Mouse (Mus musculus): Measurements from ENCODE around the gene Sft2d2. TPM values are rescaled to one million over a fixed set of nuclear protein-coding genes. Genes with fewer than 3 reads are reported as not detected.

Sft2d2 gene
- polyA plus RNA-seq, 1 experiment from 2014 or later, result 12.1 TPM

GRCm38 (mm10) chr1:165188806-165189580 is 5.2 kb downstream of the Sft2d2 start:
- DNase-seq (ENCODE audit: low spot score), result no peak
- Histone ChIP-seq H3K27me3 (replicated peaks; ENCODE audit: low read depth, poor library complexity, severe bottlenecking) (peaks cover 3% of the 10 kb centered on the region; the same call in 1 of the 2 replicates), H3K9me3 (no peaks in the 10 kb centered on the region), H3K4me1 (peaks cover 25% of the 10 kb centered on the region), H3K27ac (replicated peaks) (no peak overlapping the region), H3K4me3 (no peak overlapping the region), H3K36me3 (replicated peaks) (peaks cover 5% of the 10 kb centered on the region)
- 68% methylated on average over 10 of the region's 10 CpGs for WGBS

- peak; percentile 6 for DNase-seq (ENCODE audit: low spot score)
- Histone ChIP-seq H3K27ac (replicated peaks) (no peak overlapping the region), H3K9me3 (no peaks in the 10 kb centered on the region), H3K27me3 (replicated peaks; ENCODE audit: low read depth, poor library complexity, severe bottlenecking) (no peaks in the 10 kb centered on the region), H3K36me3 (replicated peaks) (peaks cover 14% of the 10 kb centered on the region), H3K4me3 (no peak overlapping the region), H3K4me1 (peaks cover 15% of the 10 kb centered on the region; the same call in 1 of the 2 replicates)
- 58% methylated on average over 5 of the region's 5 CpGs for WGBS
These were observed 6.9 kb downstream of the Sft2d2 start for GRCm38 (mm10) chr1:165187357-165187756.

- H3K4me1 ChIP-seq, result peaks cover 15% of the 10 kb centered on the region; the same call in 1 of the 2 replicates
- H3K36me3 ChIP-seq (replicated peaks), result peaks cover 22% of the 10 kb centered on the region
- no peaks in the 10 kb centered on the region for H3K9me3 ChIP-seq
- no peaks in the 10 kb centered on the region for H3K27me3 ChIP-seq (replicated peaks; ENCODE audit: low read depth, poor library complexity, severe bottlenecking)
- peak; percentile 7 for DNase-seq (ENCODE audit: low spot score)
- H3K4me3 ChIP-seq, result no peak overlapping the region
- 79% methylated on average over 12 of the region's 12 CpGs for WGBS
- H3K27ac ChIP-seq (replicated peaks), result no peak overlapping the region
These were observed 7.7 kb downstream of the Sft2d2 start for GRCm38 (mm10) chr1:165186491-165186890.

GRCm38 (mm10) chr1:165185116-165185515 is 9.1 kb downstream of the Sft2d2 start:
- H3K27me3 ChIP-seq (replicated peaks; ENCODE audit: low read depth, poor library complexity, severe bottlenecking), result no peaks in the 10 kb centered on the region
- 73% methylated on average over 7 of the region's 7 CpGs for WGBS
- no peak overlapping the region for H3K27ac ChIP-seq (replicated peaks)
- no peak overlapping the region for H3K4me3 ChIP-seq
- peaks cover 15% of the 10 kb centered on the region; the same call in 1 of the 2 replicates for H3K4me1 ChIP-seq
- no peaks in the 10 kb centered on the region for H3K9me3 ChIP-seq
- H3K36me3 ChIP-seq (replicated peaks), result peaks cover 26% of the 10 kb centered on the region
- DNase-seq (ENCODE audit: low spot score), result peak; percentile 6

GRCm38 (mm10) chr1:165184178-165184577 is 10.1 kb downstream of the Sft2d2 start:
- H3K4me1 ChIP-seq, result peaks cover 13% of the 10 kb centered on the region; the same call in 1 of the 2 replicates
- 77% methylated on average over 3 of the region's 3 CpGs for WGBS
- H3K36me3 ChIP-seq (replicated peaks), result peaks cover 26% of the 10 kb centered on the region
- H3K27me3 ChIP-seq (replicated peaks; ENCODE audit: low read depth, poor library complexity, severe bottlenecking), result no peaks in the 10 kb centered on the region
- DNase-seq (ENCODE audit: low spot score), result no peak
- no peak overlapping the region for H3K27ac ChIP-seq (replicated peaks)
- no peaks in the 10 kb centered on the region for H3K9me3 ChIP-seq
- H3K4me3 ChIP-seq, result no peak overlapping the region

- Histone ChIP-seq H3K4me3 (no peak overlapping the region), H3K27me3 (replicated peaks; ENCODE audit: low read depth, poor library complexity, severe bottlenecking) (no peaks in the 10 kb centered on the region), H3K9me3 (no peaks in the 10 kb centered on the region), H3K36me3 (replicated peaks) (peaks cover 33% of the 10 kb centered on the region), H3K27ac (replicated peaks) (no peak overlapping the region), H3K4me1 (peaks cover 14% of the 10 kb centered on the region; the same call in 1 of the 2 replicates)
- 77% methylated on average over 6 of the region's 6 CpGs for WGBS
- no peak for DNase-seq (ENCODE audit: low spot score)
These were observed 10.8 kb downstream of the Sft2d2 start for GRCm38 (mm10) chr1:165183400-165183799.

- Histone ChIP-seq H3K9me3 (no peaks in the 10 kb centered on the region), H3K36me3 (replicated peaks) (peaks cover 39% of the 10 kb centered on the region), H3K27ac (replicated peaks) (no peak overlapping the region), H3K4me3 (no peak overlapping the region), H3K4me1 (peaks cover 6% of the 10 kb centered on the region; the same call in 1 of the 2 replicates), H3K27me3 (replicated peaks; ENCODE audit: low read depth, poor library complexity, severe bottlenecking) (no peaks in the 10 kb centered on the region)
- 84% methylated on average over 5 of the region's 5 CpGs for WGBS
- DNase-seq (ENCODE audit: low spot score), result no peak
These were observed 14.9 kb downstream of the Sft2d2 start for GRCm38 (mm10) chr1:165179321-165179720.

GRCm38 (mm10) chr1:165178075-165178474 is 16.2 kb downstream of the Sft2d2 start:
- Histone ChIP-seq H3K27me3 (replicated peaks; ENCODE audit: low read depth, poor library complexity, severe bottlenecking) (no peaks in the 10 kb centered on the region), H3K4me1 (peaks cover 6% of the 10 kb centered on the region; the same call in 1 of the 2 replicates), H3K9me3 (no peaks in the 10 kb centered on the region), H3K27ac (replicated peaks) (no peak overlapping the region), H3K36me3 (replicated peaks) (peaks cover 34% of the 10 kb centered on the region), H3K4me3 (no peak overlapping the region)
- WGBS, result 87% methylated on average over 6 of the region's 6 CpGs
- DNase-seq (ENCODE audit: low spot score), result no peak

GRCm38 (mm10) chr1:165174059-165174616 is 20.1 kb downstream of the Sft2d2 start:
- WGBS, result 57% methylated on average over 9 of the region's 9 CpGs
- Histone ChIP-seq H3K9me3 (no peaks in the 10 kb centered on the region), H3K27ac (replicated peaks) (no peak overlapping the region), H3K36me3 (replicated peaks) (peaks cover 18% of the 10 kb centered on the region), H3K4me1 (peaks cover 6% of the 10 kb centered on the region; the same call in 1 of the 2 replicates), H3K27me3 (replicated peaks; ENCODE audit: low read depth, poor library complexity, severe bottlenecking) (no peaks in the 10 kb centered on the region), H3K4me3 (no peak overlapping the region)
- DNase-seq (ENCODE audit: low spot score), result no peak

GRCm38 (mm10) chr1:165171277-165171676 is 23.0 kb downstream of the Sft2d2 start:
- Histone ChIP-seq H3K9me3 (no peaks in the 10 kb centered on the region), H3K36me3 (replicated peaks) (no peaks in the 10 kb centered on the region), H3K27ac (replicated peaks) (no peak overlapping the region), H3K4me3 (no peak overlapping the region), H3K27me3 (replicated peaks; ENCODE audit: low read depth, poor library complexity, severe bottlenecking) (no peaks in the 10 kb centered on the region), H3K4me1 (no peaks in the 10 kb centered on the region)
- WGBS, result 84% methylated on average over 7 of the region's 8 CpGs
- DNase-seq (ENCODE audit: low spot score), result no peak

GRCm38 (mm10) chr1:165170157-165170556 is 24.1 kb downstream of the Sft2d2 start:
- Histone ChIP-seq H3K4me1 (no peaks in the 10 kb centered on the region), H3K36me3 (replicated peaks) (no peaks in the 10 kb centered on the region)
- 69% methylated on average over 5 of the region's 5 CpGs for WGBS

GRCm38 (mm10) chr1:165169462-165169861 is 24.8 kb downstream of the Sft2d2 start:
- no peak overlapping the region for H3K27ac ChIP-seq (replicated peaks)
- no peak for DNase-seq (ENCODE audit: low spot score)
- H3K9me3 ChIP-seq, result no peaks in the 10 kb centered on the region
- 83% methylated on average over 3 of the region's 3 CpGs for WGBS
- H3K27me3 ChIP-seq (replicated peaks; ENCODE audit: low read depth, poor library complexity, severe bottlenecking), result no peaks in the 10 kb centered on the region
- no peaks in the 10 kb centered on the region for H3K4me1 ChIP-seq
- no peak overlapping the region for H3K4me3 ChIP-seq
- no peaks in the 10 kb centered on the region for H3K36me3 ChIP-seq (replicated peaks)

More at GRCm38 (mm10) chr1:165170157-165170556, 24.1 kb downstream of the Sft2d2 start:
- no peaks in the 10 kb centered on the region for H3K9me3 ChIP-seq
- no peak overlapping the region for H3K4me3 ChIP-seq
- H3K27ac ChIP-seq (replicated peaks), result no peak overlapping the region
- no peak for DNase-seq (ENCODE audit: low spot score)
- H3K27me3 ChIP-seq (replicated peaks; ENCODE audit: low read depth, poor library complexity, severe bottlenecking), result no peaks in the 10 kb centered on the region

GRCm38 (mm10) chr1:165164920-165165319 is 29.3 kb downstream of the Sft2d2 start:
- H3K36me3 ChIP-seq (replicated peaks), result no peaks in the 10 kb centered on the region

More at GRCm38 (mm10) chr1:165164920-165165319, 29.3 kb downstream of the Sft2d2 start:
- Histone ChIP-seq H3K27ac (replicated peaks) (no peak overlapping the region), H3K27me3 (replicated peaks; ENCODE audit: low read depth, poor library complexity, severe bottlenecking) (no peaks in the 10 kb centered on the region), H3K9me3 (no peaks in the 10 kb centered on the region), H3K4me3 (no peak overlapping the region), H3K4me1 (no peaks in the 10 kb centered on the region)
- WGBS, result 69% methylated on average over 6 of the region's 6 CpGs
- DNase-seq (ENCODE audit: low spot score), result no peak
